In genomic region chr15:78927788-78928457, GRCm38 (mm10) we compare ENCODE assay signal across 7 mouse cellular contexts. TPM values are rescaled to one million over a fixed set of nuclear protein-coding genes. Genes with fewer than 3 reads are reported as not detected.
DNase-seq lines count a peak whose midpoint lies in the region; ATAC-seq and TF ChIP-seq lines count a peak whose summit lies in the region.

No protein-coding gene starts in this region.

- peaks cover 17% of the 10 kb centered on the region for H3K4me1 ChIP-seq in heart, adult 2 months (ENCODE audit: control insufficient read depth, insufficient read depth, low read length)
- peaks cover 6% of the 10 kb centered on the region for H3K4me1 ChIP-seq in lung, adult 2 months (ENCODE audit: control insufficient read depth, insufficient read depth, low read length)
- peaks cover 38% of the 10 kb centered on the region for H3K4me1 ChIP-seq in neural tube, embryonic 13.5 days (replicated peaks)
- H3K4me1 ChIP-seq in testis, adult 2 months (ENCODE audit: control insufficient read depth, insufficient read depth, low read length), result peaks cover 30% of the 10 kb centered on the region

- intact Hi-C loops in heart, adult 2 months (cut with DNase I), result no loop called here

- no peaks in the 10 kb centered on the region for H3K36me3 ChIP-seq in heart, adult 2 months (ENCODE audit: control insufficient read depth, insufficient read depth, low read length)
- H3K36me3 ChIP-seq in neural tube, embryonic 13.5 days, result no peaks in the 10 kb centered on the region
- H3K36me3 ChIP-seq in testis, adult 2 months (ENCODE audit: control insufficient read depth, insufficient read depth, low read length), result no peaks in the 10 kb centered on the region

- peak overlapping the region; percentile 97 for H3K27ac ChIP-seq in heart, adult 2 months
- peak overlapping the region; percentile 49 for H3K27ac ChIP-seq in neural tube, embryonic 13.5 days (replicated peaks)
- H3K27ac ChIP-seq in testis, adult 2 months (ENCODE audit: control insufficient read depth, insufficient read depth, low read depth, low read length), result peak overlapping the region; percentile 57

- under 1% methylated on average over 33 of the region's 35 CpGs for WGBS in heart, adult 2 months
- WGBS in lung, adult 2 months, result under 1% methylated on average over 33 of the region's 35 CpGs
- under 1% methylated on average over 32 of the region's 35 CpGs for WGBS in neural tube, embryonic 13.5 days

- peak; percentile 70 for TF ChIP-seq POLR2A in heart, adult 2 months (IDR thresholded peaks at IDR 0.05; ENCODE audit: insufficient read depth, low read depth, low read length)
- TF ChIP-seq POLR2A in lung, adult 2 months (IDR thresholded peaks at IDR 0.05; ENCODE audit: borderline replicate concordance, extremely low read depth, low read depth, low read length), result peak; percentile 52; the same call in 1 of the 2 replicates
- no peak for TF ChIP-seq POLR2A in testis, adult 2 months (IDR thresholded peaks at IDR 0.05; ENCODE audit: control insufficient read depth, low read depth, low read length)

- peak overlapping the region; percentile 42 for H3K9ac ChIP-seq in heart, adult 2 months (ENCODE audit: low read depth, low read length)
- H3K9ac ChIP-seq in neural tube, embryonic 13.5 days, result peak overlapping the region; percentile 64

- no peak for ATAC-seq in neural tube, embryonic 13.5 days (ENCODE audit: low read depth)

- H3K4me2 ChIP-seq in neural tube, embryonic 13.5 days, result peak overlapping the region; percentile 59

- H3K27me3 ChIP-seq in heart, adult 2 months (ENCODE audit: control insufficient read depth, insufficient read depth, low read length), result no peaks in the 10 kb centered on the region
- peaks cover 11% of the 10 kb centered on the region for H3K27me3 ChIP-seq in neural tube, embryonic 13.5 days
- H3K27me3 ChIP-seq in testis, adult 2 months (ENCODE audit: control insufficient read depth, insufficient read depth, low read length), result no peaks in the 10 kb centered on the region

- TF ChIP-seq EP300 in heart, adult 2 months (IDR thresholded peaks at IDR 0.05; ENCODE audit: insufficient read depth, low read depth, low read length), result 0 out of 2 replicates have a peak, but pooled peaks have one; percentile 32

- peak overlapping the region; percentile 52 for H3K4me3 ChIP-seq in heart, adult 2 months
- H3K4me3 ChIP-seq in lung, adult 2 months (replicated peaks; ENCODE audit: extremely low read depth, low read depth, low read length), result peak overlapping the region; percentile 65
- H3K4me3 ChIP-seq in neural tube, embryonic 13.5 days, result peak overlapping the region; percentile 33
- H3K4me3 ChIP-seq in testis, adult 2 months (ENCODE audit: control insufficient read depth, low read depth, low read length), result peak overlapping the region; percentile 80

- no peaks in the 10 kb centered on the region for H3K79me2 ChIP-seq in heart, adult 2 months (replicated peaks; ENCODE audit: control insufficient read depth, insufficient read depth, low read length)

- DNase-seq in R1 (ENCODE audit: low read depth, low spot score), result peak; percentile 86
- peak; percentile 83 for DNase-seq in embryo, embryonic 10.5 days (ENCODE audit: low spot score)
- peak; percentile 75 to 87 for DNase-seq in heart, adult 2 months
- peak; percentile 55 for DNase-seq in kidney, adult 18-20 months
- DNase-seq in lung, adult 2 months, result peak; percentile 50

- no peaks in the 10 kb centered on the region for H3K9me3 ChIP-seq in neural tube, embryonic 13.5 days

- TF ChIP-seq CTCF in heart, adult 2 months (IDR thresholded peaks at IDR 0.05), result no peak
- TF ChIP-seq CTCF in lung, adult 2 months (IDR thresholded peaks at IDR 0.05; ENCODE audit: insufficient read depth, low read length), result no peak
- TF ChIP-seq CTCF in testis, adult 2 months (IDR thresholded peaks at IDR 0.05; ENCODE audit: control insufficient read depth, insufficient read depth, insufficient replicate concordance, low read depth, low read length), result no peak

RNA-seq across cellular contexts. Expression of gene Lgals1, which starts 1.4 kb away (rescaled TPM):
- total RNA-seq in heart, adult 2 months (2021), result 100 to 1,000 TPM; 174 to 176 TPM
- polyA plus RNA-seq in heart, adult 2 months (2012; rRNA removed), result 425 and 497 TPM in 2 replicates
- 250 and 251 TPM in 2 replicates for polyA plus RNA-seq in lung, adult 2 months (2012; rRNA removed)
- polyA plus RNA-seq in neural tube, embryonic 13.5 days (2015; fragmentation: Nextera tagmentation; extraction: Ambion mirVana), result 273 and 356 TPM in 2 replicates
- 92.0 and 106 TPM in 2 replicates for polyA plus RNA-seq in testis, adult 2 months (2012; rRNA removed)

RNA-seq across cellular contexts. Expression of gene Nol12, which starts 6.8 kb away (rescaled TPM):
- total RNA-seq in heart, adult 2 months (2021), result 10 to 100 TPM; 13.8 to 17.4 TPM
- 9.9 and 13.1 TPM in 2 replicates for polyA plus RNA-seq in heart, adult 2 months (2012; rRNA removed)
- 15.2 and 16.4 TPM in 2 replicates for polyA plus RNA-seq in lung, adult 2 months (2012; rRNA removed)
- polyA plus RNA-seq in neural tube, embryonic 13.5 days (2015; fragmentation: Nextera tagmentation; extraction: Ambion mirVana), result 57.1 and 60.8 TPM in 2 replicates
- polyA plus RNA-seq in testis, adult 2 months (2012; rRNA removed), result 40.7 and 44.6 TPM in 2 replicates

RNA-seq across cellular contexts. Expression of gene Pdxp, which starts 14.2 kb away (rescaled TPM):
- under 1 TPM; 0.81 to 0.86 TPM for total RNA-seq in heart, adult 2 months (2021)
- polyA plus RNA-seq in heart, adult 2 months (2012; rRNA removed), result 2.0 and 2.9 TPM in 2 replicates
- polyA plus RNA-seq in lung, adult 2 months (2012; rRNA removed), result 3.5 and 4.2 TPM in 2 replicates
- polyA plus RNA-seq in neural tube, embryonic 13.5 days (2015; fragmentation: Nextera tagmentation; extraction: Ambion mirVana), result 46.3 and 53.6 TPM in 2 replicates
- 3.6 and 3.8 TPM in 2 replicates for polyA plus RNA-seq in testis, adult 2 months (2012; rRNA removed)

RNA-seq across cellular contexts. Expression of gene Triobp, which starts 19.6 kb away (rescaled TPM):
- 10 to 100 TPM; 24.4 to 30.9 TPM for total RNA-seq in heart, adult 2 months (2021)
- polyA plus RNA-seq in heart, adult 2 months (2012; rRNA removed), result 22.0 and 26.7 TPM in 2 replicates
- 49.6 and 56.3 TPM in 2 replicates for polyA plus RNA-seq in lung, adult 2 months (2012; rRNA removed)
- 33.4 and 40.1 TPM in 2 replicates for polyA plus RNA-seq in neural tube, embryonic 13.5 days (2015; fragmentation: Nextera tagmentation; extraction: Ambion mirVana)
- polyA plus RNA-seq in testis, adult 2 months (2012; rRNA removed), result 19.4 and 22.6 TPM in 2 replicates

RNA-seq across cellular contexts. Expression of gene Sh3bp1, which starts 28.4 kb away (rescaled TPM):
- 1 to 10 TPM; 2.6 to 3.3 TPM for total RNA-seq in heart, adult 2 months (2021)
- 12.6 and 19.2 TPM in 2 replicates for polyA plus RNA-seq in heart, adult 2 months (2012; rRNA removed)
- polyA plus RNA-seq in lung, adult 2 months (2012; rRNA removed), result 77.8 and 92.6 TPM in 2 replicates
- 6.2 and 6.8 TPM in 2 replicates for polyA plus RNA-seq in neural tube, embryonic 13.5 days (2015; fragmentation: Nextera tagmentation; extraction: Ambion mirVana)
- polyA plus RNA-seq in testis, adult 2 months (2012; rRNA removed), result 3.3 and 3.5 TPM in 2 replicates
